Mouse (Mus musculus): ENCODE results near the gene Bcl7b. TPM values are rescaled to one million over a fixed set of nuclear protein-coding genes. Genes with fewer than 3 reads are reported as not detected.

The Bcl7b gene
- polyA plus RNA-seq, 1 experiment from 2014 or later: 49.6 TPM

GRCm38 (mm10) chr5:135172986-135173385, 4.9 kb downstream of the Bcl7b start:
- Histone ChIP-seq H3K4me2 (replicated peaks) (no peak overlapping the region), H3K9me3 (no peaks in the 10 kb centered on the region), H3K9ac (replicated peaks) (no peak overlapping the region), H3K27me3 (no peaks in the 10 kb centered on the region), H3K27ac (replicated peaks) (no peak overlapping the region), H3K4me1 (peaks cover 10% of the 10 kb centered on the region), H3K4me3 (no peak overlapping the region), H3K36me3 (peaks cover 58% of the 10 kb centered on the region)
- no peak for ATAC-seq (ENCODE audit: low FRiP score, low read depth)
- WGBS: 89% methylated on average over 5 of the region's 5 CpGs

- Histone ChIP-seq H3K9ac (replicated peaks) (no peak overlapping the region), H3K4me3 (no peak overlapping the region), H3K4me2 (replicated peaks) (no peak overlapping the region), H3K36me3 (peaks cover 77% of the 10 kb centered on the region), H3K27ac (replicated peaks) (no peak overlapping the region), H3K9me3 (no peaks in the 10 kb centered on the region), H3K27me3 (no peaks in the 10 kb centered on the region), H3K4me1 (no peaks in the 10 kb centered on the region)
- no peak for ATAC-seq (ENCODE audit: low FRiP score, low read depth)
Measured at GRCm38 (mm10) chr5:135175086-135175485, 7.0 kb downstream of the Bcl7b start.

DNA sequence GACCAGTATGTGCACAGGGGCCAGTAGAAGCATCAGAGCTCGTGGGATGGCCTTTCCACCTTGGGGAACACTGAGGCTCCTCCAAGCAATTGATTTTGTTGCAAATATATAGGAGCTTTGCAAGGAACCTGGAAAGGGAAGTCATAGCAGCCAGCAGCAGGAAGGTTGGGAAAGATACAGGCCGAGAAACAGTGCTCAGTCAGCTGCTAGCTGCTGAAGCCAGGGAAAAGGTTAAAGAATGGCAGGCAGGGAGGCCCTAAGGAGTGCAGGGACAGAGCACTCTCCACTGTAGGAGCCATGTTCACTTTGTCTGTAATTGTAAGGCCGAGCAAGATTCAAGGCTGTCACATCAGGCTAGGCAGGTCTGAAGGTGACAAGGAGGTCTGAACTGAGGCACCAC, 10.4 kb downstream of the Bcl7b start:
- Histone ChIP-seq H3K4me2 (replicated peaks) (no peak overlapping the region), H3K9ac (replicated peaks) (no peak overlapping the region), H3K27ac (replicated peaks) (no peak overlapping the region), H3K27me3 (no peaks in the 10 kb centered on the region; the same call in 1 of the 2 replicates), H3K36me3 (peaks cover 84% of the 10 kb centered on the region), H3K9me3 (no peaks in the 10 kb centered on the region), H3K4me1 (no peaks in the 10 kb centered on the region), H3K4me3 (no peak overlapping the region)
- 80% methylated on average over 3 of the region's 3 CpGs for WGBS
- ATAC-seq (ENCODE audit: low FRiP score, low read depth): no peak

GRCm38 (mm10) chr5:135178996-135179395, 10.9 kb downstream of the Bcl7b start:
- Histone ChIP-seq H3K36me3 (peaks cover 81% of the 10 kb centered on the region), H3K27me3 (no peaks in the 10 kb centered on the region; the same call in 1 of the 2 replicates), H3K4me1 (no peaks in the 10 kb centered on the region), H3K27ac (replicated peaks) (no peak overlapping the region), H3K4me3 (no peak overlapping the region), H3K9me3 (no peaks in the 10 kb centered on the region), H3K4me2 (replicated peaks) (no peak overlapping the region), H3K9ac (replicated peaks) (no peak overlapping the region)
- no peak for ATAC-seq (ENCODE audit: low FRiP score, low read depth)
- 88% methylated on average over 4 of the region's 4 CpGs for WGBS

DNA sequence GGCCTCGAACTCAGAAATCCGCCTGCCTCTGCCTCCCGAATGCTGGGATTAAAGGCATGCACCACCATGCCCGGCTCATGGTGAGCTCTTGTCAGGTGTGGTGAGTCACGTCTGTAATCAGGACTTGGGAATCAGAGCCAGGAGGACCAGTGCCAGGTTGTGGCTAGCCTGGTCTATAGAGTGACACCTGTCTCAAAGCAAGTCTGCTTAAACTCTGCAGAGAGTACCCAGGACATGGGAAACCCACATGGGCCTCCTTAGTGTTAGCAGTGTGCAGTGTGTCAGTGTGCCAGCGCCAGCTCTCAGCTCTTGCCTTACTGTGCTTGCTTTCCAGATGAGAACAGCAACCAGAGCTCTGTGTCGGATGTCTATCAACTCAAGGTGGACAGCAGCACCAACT, 11.5 kb downstream of the Bcl7b start:
- 94% methylated on average over 7 of the region's 7 CpGs for WGBS
- Histone ChIP-seq H3K4me2 (replicated peaks) (no peak overlapping the region), H3K27me3 (no peaks in the 10 kb centered on the region; the same call in 1 of the 2 replicates), H3K4me3 (no peak overlapping the region), H3K9ac (replicated peaks) (no peak overlapping the region), H3K4me1 (no peaks in the 10 kb centered on the region), H3K36me3 (peaks cover 77% of the 10 kb centered on the region), H3K27ac (replicated peaks) (no peak overlapping the region), H3K9me3 (peaks cover 1% of the 10 kb centered on the region; the same call in 1 of the 2 replicates)
- ATAC-seq (ENCODE audit: low FRiP score, low read depth): no peak

DNA sequence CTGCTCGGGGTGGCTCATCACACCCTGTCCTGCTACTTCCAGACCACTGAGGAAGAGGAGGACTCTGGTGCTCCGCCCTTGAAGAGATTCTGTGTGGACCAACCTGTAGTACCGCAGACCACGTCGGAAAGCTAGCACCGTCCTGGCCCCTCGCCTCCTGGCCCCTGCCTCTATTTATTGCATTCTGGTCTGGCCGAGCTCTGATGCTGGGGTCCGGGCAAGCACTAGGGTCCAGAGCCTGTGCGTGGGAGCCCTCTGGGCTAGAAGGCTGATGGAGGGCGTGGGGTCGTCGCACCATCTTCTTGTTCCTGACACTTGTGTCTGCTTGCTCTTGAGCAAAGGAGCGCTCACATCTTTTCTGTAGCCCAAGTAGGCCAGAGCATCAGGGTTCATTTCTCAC, 12.7 kb downstream of the Bcl7b start:
- 93% methylated on average over 14 of the region's 14 CpGs for WGBS
- Histone ChIP-seq H3K4me3 (no peak overlapping the region), H3K9ac (replicated peaks) (no peak overlapping the region), H3K27me3 (no peaks in the 10 kb centered on the region; the same call in 1 of the 2 replicates), H3K9me3 (peaks cover 6% of the 10 kb centered on the region; the same call in 1 of the 2 replicates), H3K4me1 (no peaks in the 10 kb centered on the region), H3K27ac (replicated peaks) (no peak overlapping the region), H3K4me2 (replicated peaks) (no peak overlapping the region), H3K36me3 (peaks cover 70% of the 10 kb centered on the region)
- no peak for ATAC-seq (ENCODE audit: low FRiP score, low read depth)

- no peak for ATAC-seq (ENCODE audit: low FRiP score, low read depth)
- H3K9ac ChIP-seq (replicated peaks): no peak overlapping the region
- no peak overlapping the region for H3K27ac ChIP-seq (replicated peaks)
- 0 out of 2 replicates have a peak, but pooled peaks cover 2% of the 10 kb centered on the region for H3K4me1 ChIP-seq
- H3K4me3 ChIP-seq: no peak overlapping the region
- H3K4me2 ChIP-seq (replicated peaks): no peak overlapping the region
- 78% methylated on average over 6 of the region's 6 CpGs for WGBS
- no peaks in the 10 kb centered on the region; the same call in 1 of the 2 replicates for H3K27me3 ChIP-seq
- H3K9me3 ChIP-seq: peaks cover 6% of the 10 kb centered on the region; the same call in 1 of the 2 replicates
- H3K36me3 ChIP-seq: peaks cover 63% of the 10 kb centered on the region
Measured at GRCm38 (mm10) chr5:135181776-135182175, 13.7 kb downstream of the Bcl7b start.

DNA sequence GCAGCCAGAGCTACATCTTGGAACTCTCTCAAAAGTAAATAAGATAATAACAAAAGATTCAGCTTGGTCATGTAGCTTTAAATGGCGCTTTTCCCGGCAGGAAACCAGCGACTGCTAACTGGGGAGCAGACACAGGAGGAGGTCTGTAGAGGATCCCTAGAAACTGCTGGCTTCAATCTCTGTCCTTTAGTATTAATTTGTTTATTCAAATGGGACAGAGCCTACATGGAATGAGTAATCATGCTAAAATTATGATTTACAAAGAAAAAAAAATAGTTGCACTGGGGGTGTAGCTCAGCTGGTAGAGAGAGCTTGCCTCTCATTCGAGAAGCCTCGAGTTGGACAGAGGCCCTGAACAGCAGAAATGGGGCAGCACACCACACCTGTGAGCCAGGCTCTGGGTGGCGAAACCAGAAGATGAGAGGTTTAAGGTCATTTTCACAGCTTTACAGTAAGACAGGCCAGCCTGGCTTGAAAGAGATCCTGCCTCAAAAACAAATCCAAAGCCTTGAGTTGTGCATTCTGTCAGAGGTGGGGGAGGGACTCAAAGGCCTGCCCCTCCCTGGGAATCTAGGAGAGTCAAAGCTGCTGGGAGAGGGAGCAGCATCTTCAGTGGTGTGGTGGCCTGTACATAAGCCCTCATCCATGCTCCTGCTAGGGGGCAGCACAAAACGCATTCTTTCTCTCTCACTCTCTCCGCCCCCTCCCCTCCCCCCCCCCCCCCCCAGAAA, 15.2 kb downstream of the Bcl7b start:
- no peak overlapping the region for H3K9ac ChIP-seq (replicated peaks)
- H3K9me3 ChIP-seq: peaks cover 6% of the 10 kb centered on the region; the same call in 1 of the 2 replicates
- no peak overlapping the region for H3K4me2 ChIP-seq (replicated peaks)
- H3K27ac ChIP-seq (replicated peaks): no peak overlapping the region
- peaks cover 48% of the 10 kb centered on the region for H3K36me3 ChIP-seq
- 60% methylated on average over 8 of the region's 8 CpGs for WGBS
- H3K4me1 ChIP-seq: 0 out of 2 replicates have a peak, but pooled peaks cover 2% of the 10 kb centered on the region
- no peaks in the 10 kb centered on the region; the same call in 1 of the 2 replicates for H3K27me3 ChIP-seq
- H3K4me3 ChIP-seq: no peak overlapping the region
- ATAC-seq (ENCODE audit: low FRiP score, low read depth): no peak

GRCm38 (mm10) chr5:135185016-135185415, 16.9 kb downstream of the Bcl7b start:
- WGBS: 98% methylated on average over 3 of the region's 3 CpGs
- no peak overlapping the region for H3K9ac ChIP-seq (replicated peaks)

DNA sequence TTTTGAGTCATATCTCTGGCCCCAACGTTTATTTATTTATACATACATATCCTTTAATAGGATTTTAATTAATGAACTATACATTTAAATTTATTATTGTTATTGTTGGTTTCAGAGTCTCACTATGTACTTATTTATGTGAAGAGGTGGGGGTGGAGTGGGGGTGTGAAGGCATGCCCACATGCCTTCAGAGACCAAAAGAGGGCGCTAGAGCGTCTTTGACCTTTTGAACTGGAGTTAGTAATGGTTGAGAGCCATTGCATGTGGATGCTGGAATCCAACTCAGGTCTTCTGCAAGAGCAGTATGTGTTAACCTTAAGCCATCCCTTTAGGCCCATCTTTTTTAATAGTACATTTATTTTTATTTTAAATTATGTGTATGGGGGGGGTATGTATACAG, 17.5 kb downstream of the Bcl7b start:
- H3K4me2 ChIP-seq (replicated peaks): no peak overlapping the region
- H3K9me3 ChIP-seq: peaks cover 6% of the 10 kb centered on the region; the same call in 1 of the 2 replicates
- peaks cover 24% of the 10 kb centered on the region for H3K4me1 ChIP-seq
- ATAC-seq (ENCODE audit: low FRiP score, low read depth): no peak
- no peak overlapping the region for H3K9ac ChIP-seq (replicated peaks)
- H3K27me3 ChIP-seq: no peaks in the 10 kb centered on the region; the same call in 1 of the 2 replicates
- H3K36me3 ChIP-seq: peaks cover 27% of the 10 kb centered on the region
- H3K27ac ChIP-seq (replicated peaks): no peak overlapping the region
- whole genome bisulfite sequencing: 27% methylated on average over 3 of the region's 3 CpGs
- no peak overlapping the region for H3K4me3 ChIP-seq

More at GRCm38 (mm10) chr5:135185016-135185415, 16.9 kb downstream of the Bcl7b start:
- peaks cover 19% of the 10 kb centered on the region for H3K4me1 ChIP-seq
- peaks cover 33% of the 10 kb centered on the region for H3K36me3 ChIP-seq
- no peak for ATAC-seq (ENCODE audit: low FRiP score, low read depth)
- no peaks in the 10 kb centered on the region; the same call in 1 of the 2 replicates for H3K27me3 ChIP-seq
- peaks cover 6% of the 10 kb centered on the region; the same call in 1 of the 2 replicates for H3K9me3 ChIP-seq
- no peak overlapping the region for H3K4me3 ChIP-seq
- no peak overlapping the region for H3K27ac ChIP-seq (replicated peaks)
- H3K4me2 ChIP-seq (replicated peaks): no peak overlapping the region

- ATAC-seq (ENCODE audit: low FRiP score, low read depth): no peak
- 21% methylated on average over 10 of the region's 10 CpGs for WGBS
- Histone ChIP-seq H3K27me3 (no peaks in the 10 kb centered on the region), H3K9me3 (peaks cover 6% of the 10 kb centered on the region; the same call in 1 of the 2 replicates), H3K4me2 (replicated peaks) (peak overlapping the region; percentile 86), H3K4me3 (peak overlapping the region; percentile 99), H3K27ac (replicated peaks) (peak overlapping the region; percentile 98), H3K9ac (replicated peaks) (peak overlapping the region; percentile 99), H3K36me3 (peaks cover 21% of the 10 kb centered on the region), H3K4me1 (peaks cover 25% of the 10 kb centered on the region)
Measured at GRCm38 (mm10) chr5:135186231-135186620, 18.1 kb downstream of the Bcl7b start.

DNA sequence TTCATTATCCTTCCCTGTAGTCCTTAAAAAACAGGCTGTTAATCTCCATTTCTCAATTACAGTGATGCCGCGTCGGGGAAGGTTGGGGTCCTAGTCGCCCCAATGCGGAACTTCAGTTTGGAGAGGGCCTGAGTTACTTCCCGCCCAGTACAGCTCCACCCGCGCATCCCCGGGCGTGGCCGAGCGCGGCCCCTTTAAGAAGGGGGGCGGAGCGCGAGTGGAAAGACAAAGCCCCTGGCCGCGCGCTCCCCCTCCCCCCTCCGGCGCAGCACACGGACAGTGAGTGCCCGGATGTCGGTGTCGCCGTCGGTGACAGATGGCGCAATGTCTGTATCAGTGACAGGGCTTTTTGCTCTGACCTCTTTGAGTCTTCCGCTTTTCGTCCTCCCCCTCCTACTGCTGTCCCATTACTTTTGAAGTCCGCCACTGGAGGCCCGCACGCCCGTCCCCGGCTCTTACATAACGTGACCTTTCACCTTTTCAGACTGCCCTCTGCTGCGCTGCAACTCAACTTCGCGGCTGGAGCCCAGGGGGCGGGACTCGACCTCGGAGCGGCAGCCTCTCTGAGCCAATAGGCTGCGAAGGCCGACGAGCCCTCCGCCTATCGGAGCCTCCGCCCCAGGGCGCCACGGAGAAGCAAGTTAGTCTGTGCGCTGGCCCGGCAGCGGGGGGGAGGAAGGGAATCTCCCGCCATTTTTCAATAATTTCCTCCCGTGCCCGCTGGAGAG, 18.7 kb downstream of the Bcl7b start, which contains the start of gene Baz1b:
Gene Baz1b, plus strand, starts transcription at position 644 of the 728 bp plus-strand sequence.
- Histone ChIP-seq H3K9ac (replicated peaks) (peak within 1 kb of the TSS; percentile 99), H3K4me3 (peak within 1 kb of the TSS; percentile 99), H3K9me3 (peaks cover 6% of the 10 kb centered on the region; the same call in 1 of the 2 replicates), H3K27me3 (no peaks in the 10 kb centered on the region), H3K4me2 (replicated peaks) (peak within 1 kb of the TSS; percentile 86), H3K36me3 (peaks cover 15% of the 10 kb centered on the region), H3K4me1 (peaks cover 25% of the 10 kb centered on the region), H3K27ac (replicated peaks) (peak within 1 kb of the TSS; percentile 98)
- WGBS: under 1% methylated on average over 57 of the region's 57 CpGs
- ATAC-seq (ENCODE audit: low FRiP score, low read depth): peak; percentile 98

Measured in midbrain, embryonic 12.5 days (tissue).